Mouse (Mus musculus) left cerebral cortex, adult 18-20 months (tissue): Measurements from ENCODE around the gene Fcgr1. TPM values are rescaled to one million over a fixed set of nuclear protein-coding genes. Genes with fewer than 3 reads are reported as not detected.
"Not testable (repeated sequence)": the region's sequence is repeated elsewhere in the genome, so short reads cannot be mapped to it uniquely, and the experiment has no call there.

Experiments used
- DNase-seq, 2 experiments: peaks; one replicate each; pipeline ENCODE4 v3.0.0; 2021 to 2022; ENCODE audit warnings: low spot score in 2 of 2, mixed read lengths in 1 of 2
- total RNA-seq, 2 experiments: library from RNA; stranded (reverse); gene quantifications; 2 replicates each; pipeline ENCODE4 v1.2.3; 2021

Gene Fcgr1
- total RNA-seq, 2 experiments from 2014 or later, result 2.6 to 2.8 TPM

DNA sequence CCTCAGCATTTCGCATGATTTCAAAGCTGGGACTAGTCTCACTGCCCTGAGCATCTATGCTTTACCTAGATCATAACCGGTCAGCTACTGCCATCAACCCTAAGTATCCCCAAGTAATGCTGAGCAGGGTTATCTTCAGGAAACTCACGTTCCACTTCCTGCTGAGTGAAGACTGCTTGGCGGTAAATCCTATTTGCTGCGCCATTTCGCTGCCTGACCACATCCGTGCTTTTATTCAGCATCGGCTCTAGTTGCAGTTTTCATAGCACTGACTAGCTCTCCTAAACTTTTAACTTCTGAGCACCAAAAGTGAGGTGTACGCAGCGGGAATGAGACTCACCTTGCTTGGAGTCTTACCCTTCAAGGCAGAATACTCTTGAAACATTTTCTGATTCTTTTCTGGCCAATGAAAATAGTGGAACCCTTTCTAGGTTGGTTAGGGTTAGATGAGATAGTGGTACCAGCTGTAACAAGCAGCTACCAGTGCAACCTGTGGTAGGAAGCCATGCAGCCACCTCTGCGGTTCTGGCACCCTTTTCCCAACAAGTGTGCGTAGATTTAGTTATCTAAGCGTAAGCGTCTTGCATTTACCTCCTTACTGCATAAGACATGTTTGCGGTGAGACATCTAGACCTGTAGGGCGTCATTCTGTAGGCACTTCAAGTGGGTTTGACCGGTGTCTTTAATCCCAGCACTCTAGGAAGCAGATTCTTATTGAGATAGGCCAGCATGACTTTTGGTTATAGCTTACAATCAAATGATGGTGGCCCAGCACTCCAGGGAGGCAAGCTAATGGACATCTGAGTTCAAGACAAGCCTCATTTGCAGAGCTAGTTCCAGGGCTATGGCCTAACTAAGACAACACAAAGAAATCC is 19.9 kb downstream of the Fcgr1 start:
- DNase-seq, result no peak

DNA sequence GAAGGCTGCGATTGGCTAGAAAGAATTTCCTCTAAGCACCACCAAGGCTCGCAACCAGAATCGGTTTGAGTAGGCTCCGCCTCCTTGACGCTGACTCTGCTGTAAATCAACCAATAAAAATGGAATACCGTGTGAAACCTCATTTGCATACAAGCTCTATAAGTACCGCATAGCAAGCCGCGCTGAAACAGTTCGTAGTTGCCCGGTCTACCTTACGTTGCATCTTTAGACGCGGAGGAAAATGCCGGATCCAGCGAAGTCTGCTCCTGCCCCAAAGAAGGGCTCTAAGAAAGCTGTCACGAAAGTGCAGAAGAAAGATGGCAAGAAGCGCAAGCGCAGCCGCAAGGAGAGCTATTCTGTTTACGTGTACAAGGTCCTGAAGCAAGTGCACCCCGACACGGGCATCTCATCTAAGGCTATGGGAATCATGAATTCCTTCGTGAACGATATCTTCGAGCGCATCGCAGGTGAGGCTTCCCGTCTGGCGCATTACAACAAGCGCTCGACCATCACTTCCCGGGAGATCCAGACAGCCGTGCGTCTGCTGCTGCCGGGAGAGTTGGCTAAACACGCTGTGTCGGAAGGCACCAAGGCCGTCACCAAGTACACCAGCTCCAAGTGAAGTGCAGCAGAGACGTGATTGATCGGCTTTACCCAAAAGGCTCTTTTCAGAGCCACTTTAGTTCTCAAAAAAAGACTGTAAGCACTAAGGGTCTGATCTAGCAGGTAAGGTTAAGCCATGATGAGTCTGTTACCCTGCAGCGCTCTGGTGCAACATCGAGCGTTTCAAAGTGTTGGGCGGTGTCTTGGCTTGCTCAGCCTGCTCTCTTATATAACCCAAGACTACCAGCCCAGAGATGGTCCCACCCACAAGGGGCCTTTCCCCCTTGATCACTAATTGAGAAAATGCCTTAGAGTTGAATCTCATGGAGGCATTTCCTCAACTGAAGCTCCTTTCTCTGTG is 24.0 kb downstream of the Fcgr1 start, which contains the start of gene Hist2h2bb:
TSS of gene Hist2h2bb (plus strand) at position 242 of the 964 bp plus-strand sequence.
- DNase-seq, result peak; percentile 85 to 91

DNA sequence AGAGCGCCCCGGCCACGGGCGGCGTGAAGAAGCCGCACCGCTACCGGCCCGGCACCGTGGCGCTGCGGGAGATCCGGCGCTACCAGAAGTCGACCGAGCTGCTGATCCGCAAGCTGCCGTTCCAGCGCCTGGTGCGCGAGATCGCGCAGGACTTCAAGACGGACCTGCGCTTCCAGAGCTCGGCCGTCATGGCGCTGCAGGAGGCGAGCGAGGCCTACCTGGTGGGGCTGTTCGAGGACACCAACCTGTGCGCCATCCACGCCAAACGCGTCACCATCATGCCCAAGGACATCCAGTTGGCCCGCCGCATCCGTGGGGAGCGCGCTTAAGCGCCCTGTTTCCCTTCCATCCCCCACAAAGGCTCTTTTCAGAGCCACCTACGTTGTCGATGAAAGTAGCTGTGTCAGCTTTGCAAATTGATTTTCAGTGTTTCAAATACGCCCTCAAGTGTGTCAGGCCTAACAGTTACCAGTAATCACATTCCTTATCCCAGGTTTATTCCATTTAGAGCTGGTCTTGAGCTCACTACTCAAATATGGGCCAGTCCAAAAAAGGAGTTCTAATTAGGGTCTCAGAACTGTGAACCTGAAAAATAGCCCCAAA is 24.9 kb downstream of the Fcgr1 start:
- DNase-seq, result not testable (repeated sequence)

DNA sequence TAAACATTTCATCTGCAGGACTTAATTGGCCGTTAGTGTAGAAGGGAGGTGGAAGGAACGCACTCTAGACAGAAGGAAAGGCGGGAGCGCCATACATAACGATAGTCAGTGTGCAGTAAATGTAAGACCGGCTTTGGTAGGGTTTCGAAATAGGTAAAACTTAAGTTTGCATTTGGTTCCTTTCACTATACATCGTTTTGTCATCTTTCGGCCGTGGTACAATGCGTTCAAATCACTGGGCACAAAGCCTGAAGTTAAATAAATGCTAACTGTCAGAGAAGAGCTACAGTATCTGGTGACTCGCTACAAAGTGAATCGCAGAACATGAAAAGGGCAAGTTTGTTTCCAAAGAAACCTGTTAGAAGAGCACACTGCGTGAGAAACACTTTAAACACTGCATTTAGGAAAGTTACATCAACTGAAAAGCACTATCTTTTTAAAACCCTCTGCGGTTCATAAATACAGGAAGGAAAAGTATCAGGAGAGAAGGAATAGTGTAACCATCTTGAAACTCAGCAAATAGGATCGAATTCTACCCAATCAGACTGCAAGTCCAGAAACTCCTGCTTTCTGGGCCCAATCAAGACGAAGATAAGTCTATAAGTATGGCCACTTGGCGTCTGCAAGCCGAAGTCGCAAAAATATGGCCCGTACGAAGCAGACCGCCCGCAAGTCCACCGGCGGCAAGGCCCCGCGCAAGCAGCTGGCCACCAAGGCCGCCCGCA is 25.6 kb downstream of the Fcgr1 start, which contains the start of gene Hist2h3b:
TSS of gene Hist2h3b (plus strand) at position 604 of the 725 bp plus-strand sequence.
- DNase-seq, result peak; percentile 75 to 83

DNA sequence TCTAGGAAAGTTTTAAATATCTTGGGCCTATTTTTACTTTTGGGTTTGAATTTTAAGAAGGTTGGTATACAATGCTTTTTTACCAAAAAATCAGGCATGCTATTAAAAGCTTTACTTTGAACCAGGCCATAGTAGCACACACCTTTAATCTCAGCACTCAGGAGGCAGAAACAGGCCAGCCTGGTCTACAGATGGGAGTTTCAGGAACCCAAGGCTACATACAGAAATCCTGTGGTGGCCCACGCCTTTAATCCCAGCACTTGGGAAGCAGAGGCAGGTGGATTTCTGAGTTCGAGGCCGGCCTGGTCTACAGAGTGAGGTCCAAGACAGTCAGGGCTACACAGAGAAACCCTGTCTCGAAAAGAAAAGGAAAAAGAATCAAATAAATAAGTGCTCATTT is 26.2 kb downstream of the Fcgr1 start:
- no peak for DNase-seq

DNA sequence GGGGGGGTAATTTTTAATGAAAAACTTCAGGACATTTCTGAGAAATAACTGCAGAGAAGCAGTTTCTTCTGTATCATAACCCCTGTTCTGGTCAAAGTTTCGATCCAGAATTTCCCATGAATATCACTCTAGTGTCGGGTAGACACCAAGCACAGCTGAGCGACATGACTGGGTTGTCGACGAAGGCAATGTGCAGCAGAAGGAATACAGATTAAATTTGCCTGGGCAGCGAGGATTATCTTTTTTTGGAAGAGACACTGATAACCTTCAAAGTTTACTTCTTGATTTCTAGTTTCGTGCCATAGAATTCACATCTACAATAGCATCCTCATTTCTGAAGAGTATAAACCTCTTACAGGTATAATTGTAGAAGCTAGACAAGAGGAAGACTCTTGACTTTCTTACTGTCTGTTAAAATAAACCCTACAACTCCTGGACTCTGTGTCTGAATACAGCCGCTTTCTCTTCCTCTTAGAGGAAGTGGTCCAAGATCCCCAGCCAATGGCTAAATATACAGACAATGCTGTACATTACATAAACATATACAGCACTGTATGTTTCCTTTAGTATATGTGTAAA is 27.5 kb downstream of the Fcgr1 start:
- no peak for DNase-seq

DNA sequence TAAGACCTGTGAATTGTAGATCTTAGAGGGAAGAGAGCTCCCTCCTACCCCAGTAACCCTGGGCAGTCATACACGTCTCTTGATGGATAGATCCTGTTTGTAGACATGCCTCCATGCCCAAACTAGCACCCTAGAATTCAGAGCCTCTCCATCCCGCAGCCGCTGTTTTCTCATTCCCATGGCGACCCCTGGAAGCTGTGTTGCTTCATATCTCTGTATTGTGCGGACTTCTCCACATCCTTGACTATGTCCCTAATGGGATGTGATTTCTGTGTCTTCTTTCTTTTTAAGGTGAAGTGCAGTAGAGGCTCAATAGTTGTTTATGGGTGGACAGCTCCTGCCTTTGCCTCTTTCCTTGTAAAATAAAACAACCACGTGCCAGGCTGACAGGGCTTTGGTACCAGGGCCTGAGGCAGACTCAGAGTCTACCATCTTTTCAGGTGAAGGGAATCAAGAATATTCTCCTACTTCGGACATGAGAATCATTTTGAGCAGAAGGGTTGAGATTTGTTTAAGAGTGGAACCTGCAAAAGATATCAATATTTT is 29.3 kb downstream of the Fcgr1 start:
- no peak for DNase-seq

DNA sequence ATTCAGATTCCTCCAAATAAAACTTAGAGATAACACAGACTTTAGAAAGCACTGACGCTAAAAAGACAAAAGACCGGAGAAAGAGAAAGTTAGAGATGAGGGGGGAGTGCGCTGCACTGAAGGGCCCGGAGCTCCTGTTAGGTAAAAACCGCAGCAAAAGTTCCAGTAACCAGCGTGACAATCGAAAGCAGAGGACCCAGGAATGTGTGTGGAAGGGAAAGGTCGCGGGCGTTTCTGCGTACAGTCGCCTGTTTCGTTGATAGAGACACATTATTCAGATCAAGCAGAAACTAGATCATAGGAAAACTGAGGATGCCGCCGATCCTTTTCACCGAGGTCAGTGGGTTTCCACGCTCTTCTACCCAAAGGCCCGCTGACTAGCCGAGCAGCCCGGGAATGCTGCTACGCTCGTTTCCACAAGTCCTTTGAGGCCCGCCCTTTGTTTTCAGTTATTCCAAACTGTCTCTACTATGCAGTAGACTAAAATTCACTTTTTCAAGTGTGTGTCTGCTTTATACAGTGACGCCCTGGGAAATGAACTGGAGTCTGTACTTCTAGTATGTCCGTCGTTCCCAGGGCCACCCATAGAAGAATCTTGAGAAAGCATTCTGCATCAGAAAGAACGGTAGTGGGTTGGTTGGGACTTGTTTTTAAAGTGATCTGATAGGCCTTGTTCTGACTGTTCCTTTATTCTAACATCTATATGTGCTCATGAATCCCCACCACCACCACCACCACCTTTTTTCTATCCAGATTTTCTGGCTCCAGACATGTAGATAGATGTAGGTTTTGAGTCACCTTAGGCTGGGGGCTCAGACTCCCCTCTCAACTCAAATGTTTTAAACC is 30.0 kb downstream of the Fcgr1 start:
- peak; percentile 24 to 56 for DNase-seq

DNA sequence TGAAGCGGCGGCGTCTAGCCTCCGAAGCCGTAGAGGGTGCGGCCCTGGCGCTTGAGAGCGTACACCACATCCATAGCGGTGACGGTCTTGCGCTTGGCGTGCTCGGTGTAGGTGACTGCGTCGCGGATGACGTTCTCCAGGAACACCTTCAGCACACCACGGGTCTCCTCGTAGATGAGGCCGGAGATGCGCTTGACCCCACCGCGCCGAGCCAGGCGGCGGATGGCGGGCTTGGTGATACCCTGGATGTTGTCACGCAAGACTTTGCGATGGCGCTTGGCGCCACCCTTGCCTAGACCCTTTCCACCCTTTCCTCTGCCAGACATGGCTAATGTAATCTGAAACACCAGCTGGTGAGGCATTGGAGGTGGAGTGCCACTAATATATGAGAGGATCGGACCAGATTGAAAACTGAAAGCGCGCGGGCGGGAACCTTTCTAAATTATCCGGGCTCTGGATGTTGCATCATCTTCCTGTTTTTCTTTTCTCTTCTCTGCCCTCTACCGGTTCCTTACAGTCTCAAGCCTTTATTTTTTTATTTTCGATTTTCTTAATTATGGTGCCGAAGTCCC is 30.7 kb downstream of the Fcgr1 start, which contains the start of gene Hist2h4:
TSS of gene Hist2h4 (minus strand) at position 333 of the 572 bp plus-strand sequence.
- peak; percentile 96 to 97 for DNase-seq

DNA sequence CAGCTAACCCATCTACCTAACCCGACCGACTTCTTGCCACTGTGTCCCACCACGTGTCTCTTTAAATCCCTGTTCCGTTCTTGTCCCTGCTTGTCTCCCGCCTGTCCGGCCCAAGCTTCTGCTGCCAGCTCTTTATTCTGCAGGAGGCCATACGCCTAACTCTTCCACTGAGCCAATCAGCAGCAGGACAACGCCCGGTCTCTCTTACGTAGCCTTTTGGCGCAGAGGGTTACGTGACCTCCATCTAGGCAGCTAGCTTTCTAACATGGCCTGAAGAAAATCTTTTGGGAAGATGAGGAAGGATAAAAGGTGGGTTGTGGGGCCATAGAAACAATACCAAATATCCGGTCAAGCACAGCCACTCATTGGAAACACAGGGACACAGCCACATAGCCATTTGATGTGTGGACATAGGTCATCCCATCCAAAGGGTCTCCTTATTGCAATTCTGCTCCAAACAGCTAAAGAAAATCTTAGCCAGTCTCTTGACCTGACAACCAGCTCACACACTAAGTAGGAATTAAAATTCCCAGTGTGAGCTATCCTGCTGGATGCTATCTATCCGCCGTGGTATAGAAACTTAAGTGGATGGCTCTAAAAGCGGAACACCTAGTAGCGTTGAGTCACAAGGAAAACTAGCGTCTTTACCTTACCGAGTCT is 31.4 kb downstream of the Fcgr1 start:
- DNase-seq, result peak; percentile 77 to 87

DNA sequence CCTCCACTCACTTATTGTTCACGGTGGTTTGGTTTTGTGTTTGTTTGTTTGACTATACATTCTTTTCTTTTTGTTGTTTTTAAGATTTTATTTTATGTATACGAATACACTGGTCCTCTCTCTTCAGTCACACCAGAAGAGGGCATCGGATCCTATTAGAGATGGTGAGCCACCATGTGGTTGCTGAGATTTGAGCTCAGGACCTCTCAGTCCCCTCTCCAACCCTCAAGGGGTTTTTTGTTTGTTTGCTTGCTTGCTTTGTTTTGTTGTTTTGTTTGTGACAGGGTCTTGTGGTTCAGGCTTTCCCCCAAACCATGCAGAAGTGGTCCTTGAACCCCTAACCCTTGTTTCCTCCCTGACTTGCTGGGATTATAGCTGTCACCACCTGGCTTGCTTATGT is 32.1 kb downstream of the Fcgr1 start:
- no peak for DNase-seq

DNA sequence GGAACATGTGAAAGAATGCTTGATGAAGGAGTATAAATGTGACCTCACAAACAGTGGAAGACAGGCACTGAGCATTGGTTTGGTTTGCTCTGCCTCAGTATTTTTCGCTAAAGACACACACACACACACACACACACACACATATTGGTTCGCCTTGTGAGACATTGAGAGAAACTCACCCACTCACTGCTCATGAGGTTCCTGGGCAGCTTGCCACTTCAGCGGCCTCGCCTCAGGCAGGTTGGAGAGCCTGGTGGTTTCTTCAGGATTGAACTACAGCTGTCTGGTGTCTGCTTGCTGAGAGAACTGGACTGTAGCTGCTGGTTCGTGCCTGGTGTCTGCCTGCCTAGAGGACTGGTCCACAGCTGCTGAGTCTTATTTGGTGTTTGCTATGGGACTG is 33.5 kb downstream of the Fcgr1 start:
- peak; percentile 17 to 34 for DNase-seq

DNA sequence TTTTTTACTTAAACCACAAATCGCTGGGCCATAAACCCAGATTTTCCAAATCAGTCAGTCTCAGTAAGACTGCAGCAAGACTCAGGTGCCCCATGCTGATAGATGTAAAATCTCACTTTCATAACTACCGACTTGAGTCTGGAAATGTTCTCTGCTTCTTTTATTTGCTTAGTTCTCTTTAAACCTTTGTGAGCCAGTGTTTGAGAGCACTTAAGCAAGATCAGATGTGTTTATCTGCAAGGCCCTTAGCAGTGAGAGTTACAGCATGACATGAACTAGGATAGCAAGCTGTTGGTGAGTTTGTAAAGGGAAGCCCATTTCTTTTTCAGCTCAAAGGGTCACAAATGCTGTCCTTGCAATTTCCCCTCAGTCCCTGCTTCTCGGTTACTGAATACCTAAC is 36.6 kb downstream of the Fcgr1 start:
- no peak for DNase-seq

DNA sequence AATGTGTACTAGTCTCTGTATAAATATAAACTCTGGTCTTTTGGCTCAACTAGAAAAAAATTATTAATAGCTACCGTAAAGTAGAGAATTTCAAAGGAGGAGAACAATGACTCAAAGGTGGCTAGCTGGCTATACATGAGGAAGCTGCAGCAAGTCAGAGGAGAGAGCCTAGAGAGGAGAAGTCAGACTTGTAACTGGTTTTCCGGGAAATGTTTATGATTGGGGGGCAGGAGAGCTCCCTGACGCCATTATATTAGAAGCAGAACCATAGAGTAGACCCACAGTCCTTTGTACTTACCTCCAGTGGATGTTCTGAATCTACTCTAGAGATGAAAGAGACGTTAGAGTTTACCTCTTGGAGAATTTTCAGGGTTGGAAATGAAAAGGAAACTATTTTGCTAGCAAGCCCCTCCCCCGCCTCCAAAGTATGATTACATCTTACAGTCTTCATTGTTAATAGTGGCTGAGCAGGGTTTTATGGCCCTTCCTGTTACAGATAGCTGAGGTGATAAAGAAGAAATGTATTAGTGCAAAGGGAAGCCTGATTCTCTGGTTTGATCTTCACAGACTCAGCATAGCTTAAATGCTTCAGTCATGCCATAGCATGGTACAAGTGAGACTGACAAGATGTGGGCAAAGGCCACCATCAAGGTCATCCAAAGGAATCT is 37.7 kb downstream of the Fcgr1 start:
- no peak for DNase-seq

DNA sequence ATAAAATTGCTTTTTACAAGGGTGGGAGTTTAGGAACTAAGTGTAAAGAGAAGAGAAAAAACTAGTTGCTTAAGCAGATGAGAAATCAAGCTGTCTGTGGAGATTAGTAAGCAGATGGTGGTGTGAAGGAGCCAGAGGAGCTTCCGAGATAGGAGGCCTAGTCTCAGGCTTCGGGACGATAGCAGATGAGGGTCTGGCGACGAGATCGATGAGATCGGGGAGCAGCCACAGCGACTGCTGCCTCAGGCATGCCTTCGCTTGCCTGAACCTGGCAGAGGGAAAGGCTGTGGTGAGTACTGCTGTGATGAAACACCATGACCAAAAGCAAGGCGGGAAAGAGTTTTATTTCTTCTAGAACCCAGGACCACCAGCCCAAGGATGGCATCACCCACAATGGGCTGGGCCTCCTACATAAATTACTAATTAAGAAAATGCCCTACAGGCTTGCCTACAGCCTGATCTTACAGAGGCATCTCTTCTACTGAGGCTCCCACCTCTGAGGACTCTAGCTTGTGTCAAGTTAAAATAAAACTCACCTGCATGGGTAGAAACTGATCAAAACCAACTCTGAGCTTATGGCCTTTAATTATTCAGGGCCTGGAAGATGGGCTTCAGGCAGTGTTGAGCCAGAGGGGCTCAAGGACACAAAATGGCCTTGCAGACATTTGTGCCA is 39.0 kb downstream of the Fcgr1 start:
- no peak for DNase-seq

DNA sequence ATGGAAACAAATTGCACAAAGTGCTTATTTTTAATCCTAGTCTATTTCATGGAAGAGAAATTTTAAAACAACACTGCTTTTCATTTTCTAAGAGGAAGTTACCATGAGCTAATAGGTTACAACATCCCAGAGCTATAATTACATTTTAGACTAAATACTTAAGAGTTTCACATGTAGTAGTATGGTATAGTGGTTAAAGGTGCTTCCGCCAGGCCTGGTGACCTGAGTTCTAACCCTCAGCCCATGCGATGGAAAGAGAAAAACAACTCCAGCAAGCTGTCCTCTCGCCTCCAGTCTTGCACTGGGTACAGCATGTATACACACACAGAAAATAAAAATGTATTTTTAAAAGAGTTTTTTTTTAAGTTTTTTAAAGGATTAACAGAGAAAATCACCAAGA is 42.0 kb downstream of the Fcgr1 start:
- DNase-seq, result no peak

DNA sequence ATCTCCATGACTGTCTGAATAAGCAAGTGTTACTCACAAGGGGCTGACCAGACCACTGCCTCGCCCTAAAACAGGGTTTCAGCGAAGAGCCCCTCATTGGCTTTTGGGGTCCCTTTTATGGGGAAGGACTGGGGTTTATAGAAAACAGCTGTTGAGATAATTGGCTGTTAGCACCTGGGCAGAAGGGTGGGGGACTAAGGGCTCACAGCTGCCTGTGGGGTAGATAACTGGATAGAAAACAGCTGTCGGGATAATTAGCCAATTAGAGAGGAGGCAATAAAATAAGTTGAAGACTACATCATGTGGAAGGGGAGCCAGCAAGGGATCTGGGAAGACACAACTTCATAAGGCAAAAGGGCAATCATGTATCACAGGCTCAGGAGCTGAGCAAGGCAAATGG is 42.9 kb downstream of the Fcgr1 start:
- no peak for DNase-seq
